Mouse (Mus musculus): ENCODE measurements around the gene Enc1.

DNA sequence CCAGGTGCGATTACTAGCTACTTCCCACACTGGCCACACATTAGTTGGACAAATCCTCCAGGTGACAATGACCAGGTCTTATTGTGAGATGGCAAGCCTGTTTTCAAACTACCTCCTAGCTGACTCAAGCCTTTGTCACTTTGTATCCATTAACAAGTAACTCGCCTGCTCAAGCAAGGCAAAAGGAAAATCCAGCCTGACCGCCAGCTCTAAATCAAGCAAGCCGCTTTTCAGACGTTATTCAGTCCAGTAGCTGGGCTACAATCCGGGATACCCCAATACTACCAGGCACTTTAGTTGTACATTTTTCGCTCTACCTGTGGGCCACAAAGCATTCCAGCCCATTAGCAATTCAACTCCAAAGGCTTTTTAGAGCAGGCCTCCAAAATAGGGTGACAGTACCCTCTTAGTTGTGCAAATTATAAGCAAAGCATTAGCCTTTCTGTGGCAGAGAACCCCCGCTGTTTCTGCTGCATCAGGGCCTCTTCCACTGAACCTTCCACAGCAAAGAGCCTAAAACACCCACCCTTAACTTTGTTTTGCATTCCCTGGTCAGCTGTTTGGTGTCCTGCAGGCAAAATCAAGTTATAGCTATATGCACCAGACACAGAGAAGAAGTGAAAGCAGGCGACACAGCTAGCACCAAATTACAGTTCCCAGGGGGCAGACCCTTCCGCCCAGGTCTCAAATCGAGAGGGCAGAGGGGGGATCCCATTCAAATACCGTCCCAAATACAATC is 44.5 kb upstream of the Enc1 start:
- TF ChIP-seq CTCF (IDR thresholded peaks at IDR 0.05; ENCODE audit: low read depth): no peak
- no peak for TF ChIP-seq EP300 (optimal IDR thresholded peaks at IDR 0.05)

Data from stomach, postnatal 0 days (tissue).